Comparison of ENCODE assay signal across 26 mouse cellular contexts in genomic region chr4:59714926-59715325, GRCm38 (mm10).
DNase-seq lines count a peak whose midpoint lies in the region; ATAC-seq lines count a peak whose summit lies in the region.
"Had no signal": no experiment of that assay in that cellular context is flagged by ENCODE, and none has a peak within 500 bp of the region (broad histone marks: within the 10 kb centered on the region; RNA-seq: fewer than 3 reads in every experiment).

No protein-coding gene starts in this region.

- H3K27ac ChIP-seq in hindbrain, embryonic 14.5 days: no peak overlapping the region
- H3K27ac ChIP-seq in hindbrain, embryonic 13.5 days: no peak overlapping the region
- no peak overlapping the region for H3K27ac ChIP-seq in liver, embryonic 15.5 days (replicated peaks)
- H3K27ac ChIP-seq: gastrocnemius, adult 2 months; heart, adult 2 months; heart, embryonic 10.5 days; heart, embryonic 13.5 days; hindbrain, embryonic 12.5 days; hindbrain, postnatal 0 days had no signal

- no peak overlapping the region for H3K4me3 ChIP-seq in hindbrain, embryonic 14.5 days (replicated peaks; ENCODE audit: low read length)
- no peak overlapping the region for H3K4me3 ChIP-seq in hindbrain, embryonic 13.5 days
- H3K4me3 ChIP-seq in liver, embryonic 15.5 days (replicated peaks): no peak overlapping the region
- H3K4me3 ChIP-seq: gastrocnemius, adult 2 months; heart, adult 2 months; heart, embryonic 10.5 days; heart, embryonic 13.5 days; hindbrain, embryonic 12.5 days had no signal

- H3K36me3 ChIP-seq in hindbrain, embryonic 14.5 days (replicated peaks; ENCODE audit: control insufficient read depth, insufficient read depth): peaks cover 2% of the 10 kb centered on the region; the same call in 1 of the 2 replicates
- peaks cover 4% of the 10 kb centered on the region for H3K36me3 ChIP-seq in hindbrain, embryonic 13.5 days
- 0 out of 2 replicates have a peak, but pooled peaks cover under 1% of the 10 kb centered on the region for H3K36me3 ChIP-seq in liver, embryonic 15.5 days (replicated peaks)

- WGBS in hindbrain, embryonic 14.5 days: 52% methylated on average over 7 of the region's 7 CpGs
- 57% methylated on average over 7 of the region's 7 CpGs for WGBS in hindbrain, embryonic 13.5 days
- 72% methylated on average over 7 of the region's 7 CpGs for WGBS in liver, embryonic 15.5 days (ENCODE audit: insufficient replicate concordance)

- ATAC-seq in hindbrain, embryonic 14.5 days (ENCODE audit: low FRiP score): peak; percentile 16; the same call in 1 of the 2 replicates
- no peak for ATAC-seq in hindbrain, embryonic 13.5 days (ENCODE audit: low FRiP score)
- no peak; the same call in 1 of the 2 replicates for ATAC-seq in liver, embryonic 15.5 days (ENCODE audit: insufficient read depth)
- ATAC-seq: forebrain, embryonic 14.5 days; forebrain, postnatal 0 days; hindbrain, postnatal 0 days; inflammation-experienced regulatory T-cells, adult 6 months; Patski had no signal

- no peak for DNase-seq in hindbrain, embryonic 14.5 days (ENCODE audit: low spot score)
- DNase-seq in liver: no peak
- peak; percentile 24 for DNase-seq in retina, postnatal 1 day
- no peak for DNase-seq in retina, embryonic 14.5 days (ENCODE audit: low spot score)
- DNase-seq: adrenal gland, postnatal 10 days; adrenal gland, postnatal 36 days; B cell, adult 2 months; cerebellum, adult 18-20 months; cerebellum, adult 9-10 months; cerebellum, postnatal 14 days; forebrain, postnatal 0 days; gastrocnemius, adult 2 months; gastrocnemius, postnatal 14 days; heart, adult 2 months; heart, postnatal 14 days had no signal

- no peak overlapping the region for H3K4me2 ChIP-seq in hindbrain, embryonic 14.5 days (replicated peaks)
- H3K4me2 ChIP-seq in hindbrain, embryonic 13.5 days: no peak overlapping the region
- 0 out of 2 replicates have a peak overlapping the region, but pooled peaks have one; percentile 4 for H3K4me2 ChIP-seq in liver, embryonic 15.5 days
- H3K4me2 ChIP-seq: heart, embryonic 13.5 days; hindbrain, embryonic 12.5 days had no signal

- no peaks in the 10 kb centered on the region for H3K9me3 ChIP-seq in hindbrain, embryonic 14.5 days (ENCODE audit: control insufficient read depth, low read length)
- H3K9me3 ChIP-seq in hindbrain, embryonic 13.5 days: no peaks in the 10 kb centered on the region
- H3K9me3 ChIP-seq in liver, embryonic 15.5 days (replicated peaks): no peaks in the 10 kb centered on the region
- H3K9me3 ChIP-seq: G1E; heart, embryonic 10.5 days; heart, embryonic 13.5 days; hindbrain, embryonic 12.5 days had no signal

- no peaks in the 10 kb centered on the region for H3K27me3 ChIP-seq in hindbrain, embryonic 14.5 days (ENCODE audit: control insufficient read depth, insufficient read depth, low read length)
- no peaks in the 10 kb centered on the region for H3K27me3 ChIP-seq in hindbrain, embryonic 13.5 days
- H3K27me3 ChIP-seq in liver, embryonic 15.5 days: no peaks in the 10 kb centered on the region
- H3K27me3 ChIP-seq: CH12.LX; heart, embryonic 13.5 days; hindbrain, embryonic 12.5 days; Patski had no signal

- H3K9ac ChIP-seq in hindbrain, embryonic 14.5 days: no peak overlapping the region
- no peak overlapping the region for H3K9ac ChIP-seq in hindbrain, embryonic 13.5 days
- H3K9ac ChIP-seq in liver, embryonic 15.5 days: no peak overlapping the region
- H3K9ac ChIP-seq: forebrain, postnatal 0 days; heart, embryonic 13.5 days; hindbrain, embryonic 12.5 days had no signal

- peaks cover 41% of the 10 kb centered on the region for H3K4me1 ChIP-seq in hindbrain, embryonic 14.5 days (replicated peaks; ENCODE audit: control insufficient read depth, insufficient read depth, low read length)
- peaks cover 77% of the 10 kb centered on the region for H3K4me1 ChIP-seq in hindbrain, embryonic 13.5 days (replicated peaks)
- peaks cover 33% of the 10 kb centered on the region for H3K4me1 ChIP-seq in liver, embryonic 15.5 days (replicated peaks)
